Mouse (Mus musculus): ENCODE results near the gene Lrrc8c. TPM values are rescaled to one million over a fixed set of nuclear protein-coding genes. Genes with fewer than 3 reads are reported as not detected.

The Lrrc8c gene
- total and polyA plus RNA-seq, 3 experiments, result 33.0 to 46.0 TPM; not detected in 1

DNA sequence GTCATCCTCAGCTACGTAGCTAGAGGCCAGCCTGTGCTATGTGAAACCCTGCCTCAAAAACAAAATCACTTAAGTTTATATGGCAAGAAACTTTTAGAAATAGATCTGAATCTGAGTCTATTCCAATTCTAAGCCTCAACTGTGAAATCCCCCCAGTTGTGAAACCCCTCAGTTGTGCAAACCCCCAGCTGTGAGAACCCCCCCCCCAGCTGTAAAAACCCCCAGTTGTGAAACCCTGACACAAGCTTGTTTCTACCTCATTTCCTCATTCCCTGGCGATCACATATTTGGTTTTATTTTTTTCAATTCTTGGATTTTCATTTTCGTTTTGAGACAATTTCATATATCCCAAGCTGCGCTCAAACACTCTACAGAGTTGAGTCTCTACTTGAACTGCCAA is 39.3 kb downstream of the Lrrc8c start:
- TF ChIP-seq BHLHE40 (IDR thresholded peaks at IDR 0.05; ENCODE audit: borderline replicate concordance, low read depth, low read length), result no peak
- TF ChIP-seq SMC3 (IDR thresholded peaks at IDR 0.05; ENCODE audit: low read depth, low read length), result no peak
- no peak for TF ChIP-seq SIN3A (IDR thresholded peaks at IDR 0.05; ENCODE audit: low read length)
- no peak for TF ChIP-seq TBP (IDR thresholded peaks at IDR 0.05; ENCODE audit: low read depth, low read length)
- no peak for TF ChIP-seq NELFE (IDR thresholded peaks at IDR 0.05; ENCODE audit: low read depth, low read length)
- TF ChIP-seq MYC (IDR thresholded peaks at IDR 0.05; ENCODE audit: low read depth, low read length), result no peak
- TF ChIP-seq GATA1 (IDR thresholded peaks at IDR 0.05; ENCODE audit: low read depth, low read length), result no peak
- H3K9me3 ChIP-seq (replicated peaks; ENCODE audit: insufficient read depth, low read length), result no peaks in the 10 kb centered on the region
- no peak overlapping the region for H3K4me3 ChIP-seq (ENCODE audit: control insufficient read depth in 1 of 2, insufficient read depth in 1 of 2, low read depth in 2 of 2, low read length in 2 of 2)
- no peaks in the 10 kb centered on the region for H3K4me1 ChIP-seq (ENCODE audit: control insufficient read depth in 1 of 2, insufficient read depth in 2 of 2, low read length in 2 of 2)
- no peak for DNase-seq (ENCODE audit: low read depth, low spot score)
- H3K9ac ChIP-seq (ENCODE audit: control insufficient read depth, low read depth, low read length, poor library complexity, severe bottlenecking), result no peak overlapping the region
- H3K36me3 ChIP-seq (ENCODE audit: control insufficient read depth in 1 of 2, insufficient read depth in 2 of 2, low read length in 2 of 2), result peaks cover 0 to 19% of the 10 kb centered on the region in 2 experiments; a peak in 2 of 4 replicates
- no peaks in the 10 kb centered on the region for H3K27me3 ChIP-seq (ENCODE audit: control insufficient read depth in 1 of 2, insufficient read depth in 2 of 2, low read length in 2 of 2)
- no peaks in the 10 kb centered on the region for H3K79me2 ChIP-seq (ENCODE audit: control insufficient read depth, insufficient read depth, low read length, poor library complexity)
- H3K27ac ChIP-seq (ENCODE audit: control insufficient read depth, low read depth, low read length), result no peak overlapping the region

GRCm38 (mm10) chr5:105561926-105562325 is 42.7 kb downstream of the Lrrc8c start:
- no peaks in the 10 kb centered on the region for H3K27me3 ChIP-seq (ENCODE audit: control insufficient read depth in 1 of 2, insufficient read depth in 2 of 2, low read length in 2 of 2)
- H3K36me3 ChIP-seq (ENCODE audit: control insufficient read depth in 1 of 2, insufficient read depth in 2 of 2, low read length in 2 of 2), result peaks cover 14 to 27% of the 10 kb centered on the region in 2 experiments
- TF ChIP-seq UBTF (IDR thresholded peaks at IDR 0.05; ENCODE audit: borderline replicate concordance, insufficient read depth, low read depth, low read length) (no peak), ZMIZ1 (IDR thresholded peaks at IDR 0.05; ENCODE audit: low read depth, low read length) (no peak), CHD2 (IDR thresholded peaks at IDR 0.05; ENCODE audit: low read length) (no peak), MAZ (IDR thresholded peaks at IDR 0.05; ENCODE audit: low read depth, low read length) (no peak)
- no peak overlapping the region for H3K4me3 ChIP-seq (ENCODE audit: control insufficient read depth in 1 of 2, insufficient read depth in 1 of 2, low read depth in 2 of 2, low read length in 2 of 2)
- no peaks in the 10 kb centered on the region for H3K9me3 ChIP-seq (replicated peaks; ENCODE audit: insufficient read depth, low read length)
- H3K27ac ChIP-seq (ENCODE audit: control insufficient read depth, low read depth, low read length), result no peak overlapping the region
- DNase-seq (ENCODE audit: low read depth, low spot score), result no peak
- peaks cover under 1% of the 10 kb centered on the region; the same call in 1 of the 2 replicates for H3K79me2 ChIP-seq (ENCODE audit: control insufficient read depth, insufficient read depth, low read length, poor library complexity)
- H3K4me1 ChIP-seq (ENCODE audit: control insufficient read depth in 1 of 2, insufficient read depth in 2 of 2, low read length in 2 of 2), result peaks cover 21 to 28% of the 10 kb centered on the region in 2 experiments
- no peak overlapping the region for H3K9ac ChIP-seq (ENCODE audit: control insufficient read depth, low read depth, low read length, poor library complexity, severe bottlenecking)

GRCm38 (mm10) chr5:105564761-105565160 is 45.6 kb downstream of the Lrrc8c start:
- no peaks in the 10 kb centered on the region for H3K27me3 ChIP-seq (ENCODE audit: control insufficient read depth in 1 of 2, insufficient read depth in 2 of 2, low read length in 2 of 2)
- peaks cover 10 to 42% of the 10 kb centered on the region in 2 experiments for H3K36me3 ChIP-seq (ENCODE audit: control insufficient read depth in 1 of 2, insufficient read depth in 2 of 2, low read length in 2 of 2)
- H3K4me1 ChIP-seq (ENCODE audit: control insufficient read depth in 1 of 2, insufficient read depth in 2 of 2, low read length in 2 of 2), result peaks cover 28 to 39% of the 10 kb centered on the region in 2 experiments
- H3K4me3 ChIP-seq (ENCODE audit: control insufficient read depth in 1 of 2, insufficient read depth in 1 of 2, low read depth in 2 of 2, low read length in 2 of 2), result no peak overlapping the region
- peak; percentile 32 for DNase-seq (ENCODE audit: low read depth, low spot score)
- no peak overlapping the region for H3K9ac ChIP-seq (ENCODE audit: control insufficient read depth, low read depth, low read length, poor library complexity, severe bottlenecking)
- peaks cover 3% of the 10 kb centered on the region; the same call in 1 of the 2 replicates for H3K79me2 ChIP-seq (ENCODE audit: control insufficient read depth, insufficient read depth, low read length, poor library complexity)
- no peak for TF ChIP-seq ZNF384 (IDR thresholded peaks at IDR 0.05; ENCODE audit: low read depth, low read length)
- peak; percentile 39; the same call in 1 of the 2 replicates for TF ChIP-seq NRF1 (IDR thresholded peaks at IDR 0.05; ENCODE audit: insufficient read depth, low read depth, low read length, poor library complexity, severe bottlenecking)
- no peaks in the 10 kb centered on the region for H3K9me3 ChIP-seq (replicated peaks; ENCODE audit: insufficient read depth, low read length)
- H3K27ac ChIP-seq (ENCODE audit: control insufficient read depth, low read depth, low read length), result no peak overlapping the region; the same call in 1 of the 2 replicates

Measured in MEL (cell line).